In the genomic region with DNA sequence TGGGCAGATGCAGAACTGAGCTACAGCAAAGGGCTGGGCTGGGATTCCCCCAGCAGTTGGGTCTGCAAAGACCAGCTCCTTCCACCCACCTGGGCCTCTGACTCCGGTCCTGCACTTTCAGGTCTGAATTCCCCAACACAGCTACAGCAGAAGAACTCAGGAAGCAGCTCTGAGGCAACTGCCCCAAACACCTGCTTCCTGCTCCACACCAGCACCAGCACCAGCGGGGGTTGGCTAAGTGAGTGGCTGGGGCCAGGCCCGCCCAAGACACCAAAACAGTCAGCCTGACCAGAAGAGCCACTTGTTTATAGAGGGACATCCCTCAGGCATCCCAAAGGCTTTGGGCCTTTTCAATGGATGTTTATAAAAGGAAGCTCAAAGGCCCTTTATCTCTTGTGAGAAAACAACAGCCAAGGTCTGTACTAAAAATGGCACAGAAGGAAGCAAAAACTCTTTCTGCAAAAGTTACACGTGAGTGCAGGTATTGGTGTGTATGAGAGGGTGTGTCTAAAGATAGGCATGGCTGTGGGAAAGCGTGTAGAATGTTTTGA, we compare ENCODE assay signal across 8 mouse cellular contexts. TPM values are rescaled to one million over a fixed set of nuclear protein-coding genes. Genes with fewer than 3 reads are reported as not detected.
A peak's percentile ranks its signal among the peaks of the same experiment; 100 is the strongest.
DNase-seq lines count a peak whose midpoint lies in the region; ATAC-seq and TF ChIP-seq lines count a peak whose summit lies in the region.

No protein-coding gene starts in this region.

- H3K9me3 ChIP-seq in hindbrain, embryonic 10.5 days = no peaks in the 10 kb centered on the region
- no peaks in the 10 kb centered on the region for H3K9me3 ChIP-seq in hindbrain, embryonic 14.5 days (ENCODE audit: control insufficient read depth, low read length)
- H3K9me3 ChIP-seq in limb, embryonic 13.5 days = no peaks in the 10 kb centered on the region
- H3K9me3 ChIP-seq in forebrain, embryonic 16.5 days (ENCODE audit: control insufficient read depth, low read length) = no peaks in the 10 kb centered on the region

- no peak for ATAC-seq in hindbrain, embryonic 14.5 days (ENCODE audit: low FRiP score)
- ATAC-seq in limb, embryonic 13.5 days (ENCODE audit: low FRiP score, low read depth) = no peak
- no peak for ATAC-seq in forebrain, embryonic 16.5 days

- H3K36me3 ChIP-seq in hindbrain, embryonic 10.5 days = peaks cover 42% of the 10 kb centered on the region
- H3K36me3 ChIP-seq in hindbrain, embryonic 14.5 days (replicated peaks; ENCODE audit: control insufficient read depth, insufficient read depth) = no peaks in the 10 kb centered on the region
- H3K36me3 ChIP-seq in limb, embryonic 13.5 days = no peaks in the 10 kb centered on the region
- no peaks in the 10 kb centered on the region for H3K36me3 ChIP-seq in small intestine, adult 2 months (ENCODE audit: control insufficient read depth, insufficient read depth, low read length)
- H3K36me3 ChIP-seq in forebrain, embryonic 16.5 days (ENCODE audit: control insufficient read depth, insufficient read depth) = no peaks in the 10 kb centered on the region

- H3K27me3 ChIP-seq in hindbrain, embryonic 10.5 days (ENCODE audit: insufficient read depth, poor library complexity, severe bottlenecking) = no peaks in the 10 kb centered on the region
- H3K27me3 ChIP-seq in hindbrain, embryonic 14.5 days (ENCODE audit: control insufficient read depth, insufficient read depth, low read length) = no peaks in the 10 kb centered on the region
- H3K27me3 ChIP-seq in limb, embryonic 13.5 days = peaks cover 9% of the 10 kb centered on the region; the same call in 1 of the 2 replicates
- H3K27me3 ChIP-seq in small intestine, adult 2 months (ENCODE audit: control insufficient read depth, insufficient read depth, low read length) = no peaks in the 10 kb centered on the region
- H3K27me3 ChIP-seq in forebrain, embryonic 16.5 days (replicated peaks; ENCODE audit: control insufficient read depth, insufficient read depth, low read length) = no peaks in the 10 kb centered on the region

- H3K4me1 ChIP-seq in hindbrain, embryonic 10.5 days (replicated peaks) = peaks cover 27% of the 10 kb centered on the region
- no peaks in the 10 kb centered on the region for H3K4me1 ChIP-seq in hindbrain, embryonic 14.5 days (replicated peaks; ENCODE audit: control insufficient read depth, insufficient read depth, low read length)
- peaks cover 84% of the 10 kb centered on the region for H3K4me1 ChIP-seq in bone marrow macrophage, adult 2 months (ENCODE audit: control insufficient read depth, insufficient read depth, low read length)
- H3K4me1 ChIP-seq in limb, embryonic 13.5 days = peaks cover 21% of the 10 kb centered on the region
- H3K4me1 ChIP-seq in small intestine, adult 2 months (ENCODE audit: control insufficient read depth, insufficient read depth, insufficient read length, low read length) = peaks cover 7% of the 10 kb centered on the region; the same call in 1 of the 2 replicates
- no peaks in the 10 kb centered on the region for H3K4me1 ChIP-seq in forebrain, embryonic 16.5 days (replicated peaks; ENCODE audit: control insufficient read depth, insufficient read depth, low read length)

- WGBS in hindbrain, embryonic 10.5 days = 63% methylated on average over 5 of the region's 5 CpGs
- 75% methylated on average over 5 of the region's 5 CpGs for WGBS in hindbrain, embryonic 14.5 days
- WGBS in limb, embryonic 13.5 days = 47% methylated on average over 5 of the region's 5 CpGs
- WGBS in small intestine, adult 2 months = 41% methylated on average over 5 of the region's 5 CpGs
- 78% methylated on average over 5 of the region's 5 CpGs for WGBS in forebrain, embryonic 16.5 days

- H3K27ac ChIP-seq in hindbrain, embryonic 10.5 days = 0 out of 2 replicates have a peak overlapping the region, but pooled peaks have one; percentile 18
- H3K27ac ChIP-seq in hindbrain, embryonic 14.5 days = no peak overlapping the region
- peak overlapping the region; percentile 94 for H3K27ac ChIP-seq in bone marrow macrophage, adult 2 months (ENCODE audit: insufficient read depth, low read depth, low read length)
- H3K27ac ChIP-seq in limb, embryonic 13.5 days = 0 out of 2 replicates have a peak overlapping the region, but pooled peaks have one; percentile 35
- peak overlapping the region; percentile 53 for H3K27ac ChIP-seq in small intestine, adult 2 months (ENCODE audit: insufficient read depth, low read depth, low read length)
- H3K27ac ChIP-seq in forebrain, embryonic 16.5 days (ENCODE audit: low read length) = no peak overlapping the region

- H3K4me2 ChIP-seq in hindbrain, embryonic 14.5 days (replicated peaks) = no peak overlapping the region
- H3K4me2 ChIP-seq in limb, embryonic 13.5 days (replicated peaks) = 0 out of 2 replicates have a peak overlapping the region, but pooled peaks have one; percentile 1
- no peak overlapping the region for H3K4me2 ChIP-seq in forebrain, embryonic 16.5 days (ENCODE audit: low read length)

- TF ChIP-seq CTCF in bone marrow macrophage, adult 2 months (IDR thresholded peaks at IDR 0.05; ENCODE audit: low read depth, low read length) = no peak
- TF ChIP-seq CTCF in small intestine, adult 2 months (IDR thresholded peaks at IDR 0.05; ENCODE audit: extremely low read depth, insufficient read length, insufficient replicate concordance, low read depth, low read length) = no peak

- no peak overlapping the region for H3K9ac ChIP-seq in hindbrain, embryonic 14.5 days
- H3K9ac ChIP-seq in limb, embryonic 13.5 days = no peak overlapping the region
- no peak overlapping the region for H3K9ac ChIP-seq in forebrain, embryonic 16.5 days (replicated peaks; ENCODE audit: low read depth, low read length)

- DNase-seq in hindbrain, embryonic 10.5 days (ENCODE audit: low spot score) = no peak
- no peak for DNase-seq in hindbrain, embryonic 14.5 days (ENCODE audit: low spot score)
- DNase-seq in embryo, embryonic 11 days = no peak
- DNase-seq in layer of hippocampus, postnatal 10 days (ENCODE audit: low spot score in 2 of 2) = no peak

- H3K4me3 ChIP-seq in hindbrain, embryonic 10.5 days = no peak overlapping the region
- no peak overlapping the region for H3K4me3 ChIP-seq in hindbrain, embryonic 14.5 days (replicated peaks; ENCODE audit: low read length)
- H3K4me3 ChIP-seq in bone marrow macrophage, adult 2 months (ENCODE audit: insufficient read depth, low read length) = peak overlapping the region; percentile 35
- H3K4me3 ChIP-seq in limb, embryonic 13.5 days = no peak overlapping the region
- H3K4me3 ChIP-seq in small intestine, adult 2 months (ENCODE audit: low read depth, low read length) = peak overlapping the region; percentile 40
- no peak overlapping the region for H3K4me3 ChIP-seq in forebrain, embryonic 16.5 days (replicated peaks; ENCODE audit: low read length)

- TF ChIP-seq POLR2A in bone marrow macrophage, adult 2 months (IDR thresholded peaks at IDR 0.05; ENCODE audit: borderline replicate concordance, low read depth, low read length) = no peak
- TF ChIP-seq POLR2A in small intestine, adult 2 months (IDR thresholded peaks at IDR 0.05; ENCODE audit: low read depth, low read length) = no peak

RNA-seq across cellular contexts. Expression of a gene that starts 9.0 kb away (rescaled TPM):
- 28.6 and 33.5 TPM in 2 replicates for polyA plus RNA-seq in hindbrain, embryonic 10.5 days (2016; fragmentation: Nextera tagmentation; extraction: Ambion mirVana)
- polyA plus RNA-seq in hindbrain, embryonic 14.5 days (2014; fragmentation: Nextera tagmentation; extraction: Ambion mirVana) = 28.2 and 29.0 TPM in 2 replicates
- 136 and 155 TPM in 2 replicates for polyA plus RNA-seq in bone marrow macrophage, adult 2 months (2012; ENCODE audit: insufficient read depth, insufficient read length, missing spikeins)
- 7.0 and 9.5 TPM in 2 replicates for polyA plus RNA-seq in limb, embryonic 13.5 days (2015; fragmentation: Nextera tagmentation; extraction: Ambion mirVana)
- polyA plus RNA-seq in small intestine, adult 2 months (2012; rRNA removed) = 7.5 and 11.9 TPM in 2 replicates
- polyA plus RNA-seq in forebrain, embryonic 16.5 days (2015; fragmentation: Nextera tagmentation; extraction: Ambion mirVana) = 27.4 and 32.1 TPM in 2 replicates
- 10 to 100 TPM; 37.4 to 39.8 TPM for total RNA-seq in layer of hippocampus, postnatal 10 days (2021)

Comparison
In these comparisons a context has a peak if more than half of its experiments do, and no peak if none do; other contexts are left out.
1. H3K27ac ChIP-seq: peak in hindbrain, embryonic 10.5 days (single experiment), bone marrow macrophage, adult 2 months (single experiment), limb, embryonic 13.5 days (single experiment) and small intestine, adult 2 months (single experiment); none in hindbrain, embryonic 14.5 days (single experiment) and forebrain, embryonic 16.5 days (single experiment).
2. H3K4me3 ChIP-seq: peak in bone marrow macrophage, adult 2 months (single experiment) and small intestine, adult 2 months (single experiment); none in hindbrain, embryonic 10.5 days (single experiment), hindbrain, embryonic 14.5 days (single experiment), limb, embryonic 13.5 days (single experiment) and forebrain, embryonic 16.5 days (single experiment).